Mouse (Mus musculus) T-cell, adult 2 months (primary cell): ENCODE measurements around the gene Gm9844.
"Not testable (repeated sequence)": the region's sequence is repeated elsewhere in the genome, so short reads cannot be mapped to it uniquely, and the experiment has no call there.

ENCODE experiments used
- DNase-seq: peaks from one replicate; pipeline ENCODE4 v3.0.0; 2022; ENCODE audit warnings: low spot score

Gm9844 gene

GRCm38 (mm10) chr7:24869532-24870165, 7.6 kb downstream of the Gm9844 start, which contains the start of the genes Lypd4 and Dmrtc2:
Gene Lypd4, minus strand, starts transcription at chr7:24869941.
Gene Dmrtc2, plus strand, starts transcription at chr7:24870057.
- no peak for DNase-seq

GRCm38 (mm10) chr7:24877588-24877987, 15.6 kb downstream of the Gm9844 start:
- DNase-seq: no peak

GRCm38 (mm10) chr7:24879620-24880019, 17.6 kb downstream of the Gm9844 start:
- no peak for DNase-seq

- no peak for DNase-seq
These were observed 20.6 kb downstream of the Gm9844 start for GRCm38 (mm10) chr7:24882416-24883199.

- peak; percentile 98 for DNase-seq
These were observed 22.1 kb downstream of the Gm9844 start, which contains the start of gene Rps19 for GRCm38 (mm10) chr7:24883896-24884692. Gene Rps19, plus strand, starts transcription at chr7:24884371.

GRCm38 (mm10) chr7:24884693-24885291, 22.8 kb downstream of the Gm9844 start:
- no peak for DNase-seq

- no peak for DNase-seq
These were observed 23.7 kb downstream of the Gm9844 start for GRCm38 (mm10) chr7:24885468-24886307.

GRCm38 (mm10) chr7:24886308-24886633, 24.3 kb downstream of the Gm9844 start:
- DNase-seq: no peak

- DNase-seq: no peak
These were observed 25.1 kb downstream of the Gm9844 start for GRCm38 (mm10) chr7:24887096-24887495.

- DNase-seq: no peak
These were observed 27.6 kb downstream of the Gm9844 start for GRCm38 (mm10) chr7:24889431-24890220.

GRCm38 (mm10) chr7:24890281-24891216, 28.5 kb downstream of the Gm9844 start:
- DNase-seq: peak; percentile 79

- no peak for DNase-seq
These were observed 29.5 kb downstream of the Gm9844 start for GRCm38 (mm10) chr7:24891241-24892124.

- no peak for DNase-seq
These were observed 30.1 kb downstream of the Gm9844 start for GRCm38 (mm10) chr7:24892125-24892583.

GRCm38 (mm10) chr7:24895749-24896148, 33.7 kb downstream of the Gm9844 start:
- DNase-seq: not testable (repeated sequence)

- no peak for DNase-seq
These were observed 34.3 kb downstream of the Gm9844 start for GRCm38 (mm10) chr7:24896269-24896668.

GRCm38 (mm10) chr7:24897224-24897623, 35.2 kb downstream of the Gm9844 start, which contains the start of gene Cd79a:
Gene Cd79a, plus strand, starts transcription at chr7:24897381.
- no peak for DNase-seq

GRCm38 (mm10) chr7:24897959-24898358, 35.9 kb downstream of the Gm9844 start:
- DNase-seq: no peak

GRCm38 (mm10) chr7:24901114-24901513, 39.1 kb downstream of the Gm9844 start:
- DNase-seq: no peak
